Mouse (Mus musculus) cortical plate, adult 2 months (tissue): ENCODE data around the gene Psmd4.
A peak's percentile ranks its signal among the peaks of the same experiment; 100 is the strongest.

Experiments used
- CTCF ChIP-seq: fragments of 200-500 bp; IDR thresholded peaks from 2 replicates; pipeline ENCODE4 v1.5.1; 2011; ENCODE audit warnings: mild to moderate bottlenecking, control low read depth, low read length; ENCODE audit not compliant: insufficient read depth; ENCODE audit errors: extremely low read depth
- POLR2A ChIP-seq: fragments of 200-500 bp; IDR thresholded peaks from 2 replicates; pipeline ENCODE4 v1.6.1; 2011; ENCODE audit warnings: mild to moderate bottlenecking, low read length, control low read depth; ENCODE audit not compliant: insufficient read depth; ENCODE audit errors: extremely low read depth

DNA sequence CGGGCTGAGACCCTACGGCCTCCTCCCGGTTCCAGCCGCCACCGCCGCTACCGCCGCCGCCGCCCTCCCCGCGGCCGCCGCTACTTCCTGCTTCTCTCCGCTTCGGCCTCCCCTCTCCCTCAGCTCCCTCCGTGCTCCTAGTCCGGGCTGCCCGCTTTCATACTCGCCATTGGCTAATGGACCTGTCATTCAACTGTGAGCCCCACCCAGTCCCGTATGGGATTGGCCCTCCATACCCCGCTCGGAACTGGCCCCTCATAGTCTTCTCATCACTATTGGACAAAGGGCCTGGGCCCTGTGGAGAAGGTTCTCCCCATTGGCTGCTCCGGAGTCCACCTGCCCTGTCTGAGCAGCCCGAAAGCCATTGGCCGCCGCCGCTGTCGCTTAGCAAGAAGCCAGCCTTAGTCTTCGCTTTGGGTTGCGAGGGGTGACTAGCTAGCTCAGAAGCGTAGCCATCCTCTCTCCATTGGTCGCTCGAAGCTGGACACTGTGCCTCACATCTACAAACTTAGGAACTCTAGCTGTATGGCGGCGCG, 27.0 kb downstream of the Psmd4 start, which contains the start of gene Zfp687:
- TF ChIP-seq CTCF (no peak), POLR2A (peak; percentile 95)
